Mouse (Mus musculus) brown adipose tissue, adult 24 weeks (tissue): ENCODE data around the gene Krt79. TPM values are rescaled to one million over a fixed set of nuclear protein-coding genes. Genes with fewer than 3 reads are reported as not detected.

Source experiments
- H3K27ac ChIP-seq: fragments of 200-500 bp; replicated peaks from 2 replicates; pipeline ENCODE4 v1.5.1; 2012; ENCODE audit warnings: low read depth, mild to moderate bottlenecking, low read length
- H3K4me1 ChIP-seq: fragments of 200-500 bp; 2 replicates; pipeline ENCODE4 v1.6.1; 2012; ENCODE audit warnings: low read length, mixed read lengths; ENCODE audit not compliant: control insufficient read depth, insufficient read depth, insufficient read length
- H3K4me3 ChIP-seq: fragments of 200-500 bp; 2 replicates; pipeline ENCODE4 v1.5.1; 2012; ENCODE audit warnings: low read depth, mild to moderate bottlenecking, low read length, moderate library complexity; ENCODE audit not compliant: insufficient read depth
- polyA plus RNA-seq: library from polyadenylated mRNA; stranded (reverse); fragments of >200 nt; gene quantifications from 2 replicates; pipeline ENCODE4 v1.2.4, GENCODE M21; 2012; ENCODE audit not compliant: missing spikeins, insufficient read depth, insufficient read length

Krt79 gene
- polyA plus RNA-seq = 15.1 and 19.0 TPM in 2 replicates

- Histone ChIP-seq H3K4me3 (no peak within 1 kb of the TSS), H3K4me1 (peaks cover 20% of the 10 kb centered on the region), H3K27ac (peak within 1 kb of the TSS; percentile 83)
Measured at GRCm38 (mm10) chr15:101940274-101940829, at the start of gene Krt79. Gene Krt79 (minus strand): TSS chr15:101940324.

- Histone ChIP-seq H3K4me3 (no peak overlapping the region), H3K27ac (no peak overlapping the region), H3K4me1 (no peaks in the 10 kb centered on the region)
Measured at GRCm38 (mm10) chr15:101988714-101989113, 48.6 kb upstream of the Krt79 start.

GRCm38 (mm10) chr15:101988119-101988518, 48.0 kb upstream of the Krt79 start:
- Histone ChIP-seq H3K4me1 (no peaks in the 10 kb centered on the region), H3K27ac (no peak overlapping the region), H3K4me3 (no peak overlapping the region)

GRCm38 (mm10) chr15:101984746-101985145, 44.6 kb upstream of the Krt79 start:
- Histone ChIP-seq H3K27ac (no peak overlapping the region), H3K4me3 (no peak overlapping the region), H3K4me1 (no peaks in the 10 kb centered on the region)

GRCm38 (mm10) chr15:101983949-101984601, 44.0 kb upstream of the Krt79 start:
- peak overlapping the region; percentile 24; the same call in 1 of the 2 replicates for H3K4me3 ChIP-seq
- H3K4me1 ChIP-seq = no peaks in the 10 kb centered on the region
- H3K27ac ChIP-seq = peak overlapping the region; percentile 64

GRCm38 (mm10) chr15:101983315-101983948, 43.3 kb upstream of the Krt79 start:
- H3K4me3 ChIP-seq = no peak overlapping the region
- peak overlapping the region; percentile 64 for H3K27ac ChIP-seq
- H3K4me1 ChIP-seq = no peaks in the 10 kb centered on the region

GRCm38 (mm10) chr15:101980849-101981248, 40.7 kb upstream of the Krt79 start:
- Histone ChIP-seq H3K4me3 (no peak overlapping the region), H3K27ac (no peak overlapping the region), H3K4me1 (peaks cover 19% of the 10 kb centered on the region)

- Histone ChIP-seq H3K27ac (peak overlapping the region; percentile 90), H3K4me1 (peaks cover 35% of the 10 kb centered on the region), H3K4me3 (peak overlapping the region; percentile 46; the same call in 1 of the 2 replicates)
Measured at GRCm38 (mm10) chr15:101977043-101977726, 37.1 kb upstream of the Krt79 start.

GRCm38 (mm10) chr15:101976641-101977040, 36.5 kb upstream of the Krt79 start:
- H3K27ac ChIP-seq = peak overlapping the region; percentile 90
- H3K4me1 ChIP-seq = peaks cover 35% of the 10 kb centered on the region
- no peak overlapping the region for H3K4me3 ChIP-seq

- peaks cover 35% of the 10 kb centered on the region for H3K4me1 ChIP-seq
- no peak overlapping the region for H3K4me3 ChIP-seq
- peak overlapping the region; percentile 90 for H3K27ac ChIP-seq
Measured at GRCm38 (mm10) chr15:101976023-101976422, 35.9 kb upstream of the Krt79 start.

- peak overlapping the region; percentile 92 for H3K27ac ChIP-seq
Measured at GRCm38 (mm10) chr15:101974083-101974845, 34.1 kb upstream of the Krt79 start.

GRCm38 (mm10) chr15:101973414-101974077, 33.4 kb upstream of the Krt79 start:
- H3K27ac ChIP-seq = peak overlapping the region; percentile 90
- peaks cover 35% of the 10 kb centered on the region for H3K4me1 ChIP-seq
- H3K4me3 ChIP-seq = no peak overlapping the region

More at GRCm38 (mm10) chr15:101974083-101974845, 34.1 kb upstream of the Krt79 start:
- H3K4me1 ChIP-seq = peaks cover 35% of the 10 kb centered on the region
- no peak overlapping the region for H3K4me3 ChIP-seq

GRCm38 (mm10) chr15:101970536-101970935, 30.4 kb upstream of the Krt79 start:
- Histone ChIP-seq H3K27ac (no peak overlapping the region), H3K4me3 (no peak overlapping the region), H3K4me1 (peaks cover 14% of the 10 kb centered on the region)

- H3K4me3 ChIP-seq = no peak overlapping the region
- H3K4me1 ChIP-seq = no peaks in the 10 kb centered on the region
- no peak overlapping the region for H3K27ac ChIP-seq
Measured at GRCm38 (mm10) chr15:101966808-101967207, 26.7 kb upstream of the Krt79 start.
